Mouse (Mus musculus): Measurements from ENCODE around the gene Fam172a. TPM values are rescaled to one million over a fixed set of nuclear protein-coding genes. Genes with fewer than 3 reads are reported as not detected.

Gene Fam172a
- total RNA-seq, 2 experiments from 2014 or later: 38.0 to 38.3 TPM

DNA sequence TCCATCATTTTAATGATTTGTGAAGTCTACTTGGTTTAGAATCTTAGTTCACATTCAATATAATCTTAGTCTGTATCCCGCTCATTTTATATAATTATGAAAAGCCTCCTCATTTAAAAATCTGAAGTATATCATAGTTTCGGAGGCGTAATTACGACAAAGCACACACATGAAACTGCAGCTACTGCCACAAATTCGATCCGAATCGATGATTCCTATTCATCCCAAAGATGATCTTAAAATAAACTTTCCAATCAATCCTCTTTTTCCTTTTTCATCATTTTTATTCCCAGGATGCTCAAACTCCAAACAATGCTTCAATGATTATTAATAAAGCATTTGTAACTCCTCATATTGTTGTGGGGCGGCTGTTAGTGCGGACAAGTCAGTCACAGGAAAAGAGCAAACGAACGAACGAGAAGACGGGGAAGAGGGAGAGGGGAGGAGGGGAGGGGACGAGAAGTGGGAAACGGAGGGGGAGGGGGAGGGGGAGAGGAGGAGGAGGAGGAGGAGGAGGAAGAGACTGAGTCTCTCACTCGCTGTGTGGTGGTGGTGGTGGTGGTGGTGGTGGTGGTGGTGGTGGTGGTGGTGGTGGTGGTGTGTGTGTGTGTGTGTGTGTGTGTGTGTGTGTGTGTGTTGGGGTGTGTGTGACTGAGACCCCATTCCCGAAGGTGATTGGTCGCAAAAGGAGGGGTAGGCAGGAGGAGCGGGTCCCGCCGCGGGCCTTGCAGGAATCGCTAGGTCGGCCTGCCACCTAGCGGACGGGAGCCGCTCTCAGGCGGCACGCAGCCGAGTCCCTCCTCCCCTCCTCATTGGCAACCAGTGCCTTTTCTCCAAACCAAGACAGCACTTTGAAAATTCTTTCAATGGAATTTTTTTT, 499.4 kb downstream of the Fam172a start:
- TF ChIP-seq CTCF (conservative IDR thresholded peaks at IDR 0.05): peak; percentile 84
- Histone ChIP-seq H3K27ac (peak overlapping the region; percentile 100), H3K4me3 (peak overlapping the region; percentile 91)
- peak; percentile 95 for DNase-seq (ENCODE audit: low spot score in 2 of 2)

GRCm38 (mm10) chr13:78201871-78202565, 500.2 kb downstream of the Fam172a start:
- peak overlapping the region; percentile 100 for H3K27ac ChIP-seq
- no peak for DNase-seq (ENCODE audit: low spot score in 2 of 2)

GRCm38 (mm10) chr13:78202574-78203347, 500.9 kb downstream of the Fam172a start:
- no peak for TF ChIP-seq CTCF (conservative IDR thresholded peaks at IDR 0.05)
- Histone ChIP-seq H3K27ac (peak overlapping the region; percentile 100), H3K4me3 (peak overlapping the region; percentile 91)
- DNase-seq (ENCODE audit: low spot score in 2 of 2): no peak

More at GRCm38 (mm10) chr13:78201871-78202565, 500.2 kb downstream of the Fam172a start:
- H3K4me3 ChIP-seq: peak overlapping the region; percentile 91
- TF ChIP-seq CTCF (conservative IDR thresholded peaks at IDR 0.05): no peak

DNA sequence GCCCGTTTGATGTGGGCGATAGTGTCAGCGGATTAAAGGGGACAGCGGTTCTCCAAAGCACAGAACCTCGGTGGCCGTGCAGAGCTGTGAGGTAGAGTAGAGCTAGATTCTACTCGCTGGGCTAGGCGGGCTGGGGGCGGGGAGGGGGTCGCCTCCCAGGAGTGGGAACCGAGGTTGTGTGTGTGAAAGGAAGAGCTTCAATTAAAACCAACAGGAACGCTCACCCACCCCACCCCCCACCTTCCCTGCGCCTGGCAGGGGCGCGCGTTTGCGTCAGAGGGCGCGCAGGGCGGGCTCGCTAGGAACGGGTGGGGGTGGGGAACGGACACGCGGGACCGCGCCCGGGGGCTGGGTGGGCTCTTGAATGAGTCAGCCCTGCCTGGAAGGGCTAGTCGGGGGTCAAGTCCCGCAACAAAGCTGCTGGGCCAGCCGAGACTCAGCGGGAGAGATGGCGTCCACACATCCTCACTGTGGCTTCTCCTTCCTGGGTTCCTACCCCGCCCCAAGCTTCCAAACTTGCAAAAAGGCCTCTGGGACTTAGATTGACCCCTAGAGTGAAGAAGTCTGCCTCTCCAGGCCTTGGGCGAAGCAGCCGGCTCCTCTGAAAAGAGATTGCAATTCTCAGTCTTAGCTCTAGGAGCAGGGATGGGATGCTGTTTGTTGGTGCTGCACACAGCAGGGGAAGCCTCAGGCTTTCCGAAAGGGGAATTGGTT, 501.7 kb downstream of the Fam172a start:
- peak overlapping the region; percentile 100 for H3K27ac ChIP-seq
- DNase-seq (ENCODE audit: low spot score in 2 of 2): peak; percentile 84
- TF ChIP-seq CTCF (conservative IDR thresholded peaks at IDR 0.05): peak; percentile 69
- peak overlapping the region; percentile 91 for H3K4me3 ChIP-seq

DNA sequence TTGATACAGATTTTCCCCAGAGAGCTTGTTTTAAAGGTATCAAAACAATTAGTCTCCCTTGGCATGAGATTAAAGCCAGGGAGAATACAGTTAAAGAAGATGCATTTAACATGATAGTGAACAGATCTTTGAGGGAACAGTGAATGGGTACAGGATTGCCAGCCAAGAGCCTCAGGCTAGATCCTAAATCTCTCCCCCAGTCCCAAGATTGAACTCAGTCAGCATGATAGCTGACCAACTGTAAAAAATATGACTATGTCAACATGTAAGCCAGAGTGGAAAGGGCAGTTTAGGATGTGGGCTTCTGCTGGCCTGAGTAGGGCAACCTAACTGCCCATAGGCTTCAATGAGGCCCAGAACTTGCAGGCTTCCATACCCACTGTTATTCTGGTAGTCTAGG, 503.6 kb downstream of the Fam172a start:
- no peak overlapping the region for H3K4me3 ChIP-seq
- TF ChIP-seq CTCF (conservative IDR thresholded peaks at IDR 0.05): no peak
- no peak for DNase-seq (ENCODE audit: low spot score in 2 of 2)
- peak overlapping the region; percentile 100 for H3K27ac ChIP-seq

DNA sequence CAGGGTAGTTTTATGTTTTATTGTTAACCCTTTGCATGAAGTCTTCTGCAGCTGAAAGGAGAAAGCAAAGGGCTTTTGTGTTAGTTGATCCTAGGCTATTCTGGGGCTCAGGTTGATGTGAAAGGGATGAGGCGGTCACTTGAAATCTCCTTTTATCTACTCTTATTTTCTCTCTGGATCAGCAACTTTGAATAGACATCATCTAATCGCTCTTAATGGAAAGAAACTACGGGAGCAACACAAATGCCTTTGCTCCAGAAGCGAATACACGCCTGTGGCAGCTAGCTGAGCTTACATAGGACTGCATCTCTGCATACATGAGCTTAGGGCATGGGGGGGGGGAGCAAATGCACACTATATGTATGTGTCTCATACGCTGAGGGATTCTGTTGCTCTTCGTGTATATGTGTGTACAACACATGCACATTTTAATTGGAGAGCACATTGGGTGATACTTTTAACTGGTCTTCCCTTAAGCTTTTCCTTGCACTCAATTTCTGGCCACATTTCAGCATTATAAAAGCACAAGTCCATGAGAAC, 505.1 kb downstream of the Fam172a start:
- peak overlapping the region; percentile 63 for H3K4me3 ChIP-seq
- DNase-seq (ENCODE audit: low spot score in 2 of 2): no peak
- peak overlapping the region; percentile 100 for H3K27ac ChIP-seq
- no peak for TF ChIP-seq CTCF (conservative IDR thresholded peaks at IDR 0.05)

DNA sequence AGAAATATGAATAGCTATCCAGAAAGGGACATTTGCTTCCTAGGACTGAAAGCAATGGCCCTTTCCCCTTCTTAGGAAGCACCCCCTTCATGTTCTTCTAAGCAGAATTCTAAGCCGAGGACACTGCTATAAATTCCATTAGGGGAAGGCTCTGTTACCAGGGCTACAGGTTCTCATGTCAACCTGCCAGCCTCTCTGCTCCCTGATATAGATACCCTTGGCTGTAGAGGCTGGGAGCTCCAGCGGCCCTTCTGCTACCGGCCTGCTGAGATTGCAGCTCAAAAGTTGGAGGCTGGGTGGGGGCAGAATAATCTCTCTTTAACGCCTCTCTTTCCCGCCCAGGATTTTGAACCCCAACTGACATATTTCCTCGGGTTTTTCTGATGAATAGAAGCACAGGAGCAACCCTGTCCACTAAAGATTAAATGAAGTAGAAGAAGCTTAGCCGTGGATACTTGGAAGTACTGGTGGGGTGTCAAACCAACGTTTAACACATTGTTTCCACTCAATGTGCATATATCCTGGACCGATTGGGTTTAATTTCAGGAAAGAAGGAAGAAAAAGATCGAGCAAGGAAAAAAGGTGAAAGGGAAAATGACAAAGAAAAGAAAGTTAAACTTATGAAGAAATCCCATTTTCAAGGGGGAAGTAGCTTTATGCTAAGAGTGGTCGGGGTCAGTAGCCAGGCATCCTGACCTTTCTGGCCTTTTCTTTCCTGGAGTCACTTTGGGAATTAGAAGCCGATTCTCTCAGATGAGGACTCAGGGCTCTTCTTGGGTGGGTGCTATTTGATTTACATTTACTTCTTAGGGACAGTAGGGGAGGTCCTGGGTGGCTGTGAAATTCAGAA, 506.2 kb downstream of the Fam172a start:
- H3K4me3 ChIP-seq: peak overlapping the region; percentile 63
- no peak for TF ChIP-seq CTCF (conservative IDR thresholded peaks at IDR 0.05)
- DNase-seq (ENCODE audit: low spot score in 2 of 2): no peak
- H3K27ac ChIP-seq: peak overlapping the region; percentile 100

- H3K27ac ChIP-seq: peak overlapping the region; percentile 100
- no peak for TF ChIP-seq CTCF (conservative IDR thresholded peaks at IDR 0.05)
- no peak for DNase-seq (ENCODE audit: low spot score in 2 of 2)
These were observed 507.0 kb downstream of the Fam172a start for GRCm38 (mm10) chr13:78208689-78209410.

GRCm38 (mm10) chr13:78209611-78210028, 507.8 kb downstream of the Fam172a start:
- no peak for TF ChIP-seq CTCF (conservative IDR thresholded peaks at IDR 0.05)
- no peak for DNase-seq (ENCODE audit: low spot score in 2 of 2)
- Histone ChIP-seq H3K27ac (peak overlapping the region; percentile 100), H3K4me3 (peak overlapping the region; percentile 63)

More at GRCm38 (mm10) chr13:78208689-78209410, 507.0 kb downstream of the Fam172a start:
- H3K4me3 ChIP-seq: peak overlapping the region; percentile 63

- no peak for DNase-seq (ENCODE audit: low spot score in 2 of 2)
- H3K27ac ChIP-seq: peak overlapping the region; percentile 100
- H3K4me3 ChIP-seq: peak overlapping the region; percentile 63
- TF ChIP-seq CTCF (conservative IDR thresholded peaks at IDR 0.05): no peak
These were observed 508.4 kb downstream of the Fam172a start for GRCm38 (mm10) chr13:78210029-78210747.
